Mouse (Mus musculus) hindbrain, embryonic 10.5 days (tissue): ENCODE data around the gene Mcts1. TPM values are rescaled to one million over a fixed set of nuclear protein-coding genes. Genes with fewer than 3 reads are reported as not detected.

ENCODE experiments used
- DNase-seq: peaks from one replicate; pipeline ENCODE4 v3.0.0-alpha.2; 2017; ENCODE audit warnings: low spot score
- H3K27ac ChIP-seq: fragments of 300-500 bp; sonication (generic); 2 replicates; pipeline ENCODE4 v1.5.1; 2016; ENCODE audit warnings: mild to moderate bottlenecking, moderate library complexity
- H3K27me3 ChIP-seq: fragments of 300-500 bp; sonication (generic); 2 replicates; pipeline ENCODE4 v1.6.1; 2016; ENCODE audit warnings: mild to moderate bottlenecking; ENCODE audit not compliant: poor library complexity, insufficient read depth, severe bottlenecking
- H3K36me3 ChIP-seq: fragments of 300-500 bp; sonication (generic); 2 replicates; pipeline ENCODE4 v1.6.1; 2016; ENCODE audit warnings: mild to moderate bottlenecking, moderate library complexity
- H3K4me1 ChIP-seq: fragments of 300-500 bp; sonication (generic); replicated peaks from 2 replicates; pipeline ENCODE4 v1.6.1; 2016; ENCODE audit warnings: mild to moderate bottlenecking
- H3K4me3 ChIP-seq: fragments of 300-500 bp; sonication (generic); 2 replicates; pipeline ENCODE4 v1.5.1; 2016; ENCODE audit warnings: mild to moderate bottlenecking, moderate library complexity
- H3K9me3 ChIP-seq: fragments of 300-500 bp; sonication (generic); 2 replicates; pipeline ENCODE4 v1.6.1; 2016; ENCODE audit warnings: mild to moderate bottlenecking, moderate library complexity
- WGBS: fragments of 180-500 bp; shearing (Covaris S2); methylation state at CpG from one replicate; pipeline ENCODE4 v1.1.7; 2016; 5-methylcytosine and 5-hydroxymethylcytosine counted together
- polyA plus RNA-seq: library from polyadenylated mRNA; unstranded; fragments of >200 nt; fragmentation: Nextera tagmentation; extraction: Ambion mirVana; gene quantifications from 2 replicates; pipeline ENCODE4 v1.2.1, GENCODE M21; 2016

Gene Mcts1
- polyA plus RNA-seq, 1 experiment from 2014 or later = 106 TPM

- 24% methylated on average over 3 of the region's 3 CpGs for WGBS
- DNase-seq = no peak
Measured at GRCm38 (mm10) chrX:38600995-38601369, 604 bp downstream of the Mcts1 start.

GRCm38 (mm10) chrX:38634801-38635637 lies 34.6 kb downstream of the Mcts1 start, which contains the start of gene C1galt1c1:
Gene C1galt1c1 (minus strand): TSS chrX:38635087.
- Histone ChIP-seq H3K4me1 (peaks cover 7% of the 10 kb centered on the region; the same call in 1 of the 2 replicates), H3K9me3 (no peaks in the 10 kb centered on the region), H3K27ac (peak within 1 kb of the TSS; percentile 91), H3K36me3 (peaks cover 9% of the 10 kb centered on the region; the same call in 1 of the 2 replicates), H3K4me3 (peak within 1 kb of the TSS; percentile 58), H3K27me3 (no peaks in the 10 kb centered on the region)
- WGBS = 22% methylated on average over 43 of the region's 43 CpGs
- DNase-seq = peak; percentile 87

More at GRCm38 (mm10) chrX:38600995-38601369, 604 bp downstream of the Mcts1 start:
- Histone ChIP-seq H3K36me3 (no peaks in the 10 kb centered on the region), H3K27ac (peak overlapping the region; percentile 84), H3K9me3 (no peaks in the 10 kb centered on the region), H3K27me3 (no peaks in the 10 kb centered on the region), H3K4me1 (no peaks in the 10 kb centered on the region), H3K4me3 (peak overlapping the region; percentile 60)

GRCm38 (mm10) chrX:38635638-38635931 lies 35.2 kb downstream of the Mcts1 start:
- Histone ChIP-seq H3K9me3 (no peaks in the 10 kb centered on the region), H3K4me1 (peaks cover 7% of the 10 kb centered on the region; the same call in 1 of the 2 replicates), H3K4me3 (peak overlapping the region; percentile 58), H3K36me3 (peaks cover 9% of the 10 kb centered on the region; the same call in 1 of the 2 replicates), H3K27me3 (no peaks in the 10 kb centered on the region), H3K27ac (no peak overlapping the region)
- no peak for DNase-seq

- WGBS = 74% methylated on average over 4 of the region's 4 CpGs
- no peaks in the 10 kb centered on the region for H3K36me3 ChIP-seq
- H3K9me3 ChIP-seq = no peaks in the 10 kb centered on the region
- no peak overlapping the region for H3K4me3 ChIP-seq
- H3K4me1 ChIP-seq = no peaks in the 10 kb centered on the region
- H3K27me3 ChIP-seq = no peaks in the 10 kb centered on the region
- DNase-seq = no peak
- no peak overlapping the region for H3K27ac ChIP-seq
Measured at GRCm38 (mm10) chrX:38641435-38641834, 41.1 kb downstream of the Mcts1 start.

- no peak overlapping the region for H3K4me3 ChIP-seq
- H3K36me3 ChIP-seq = no peaks in the 10 kb centered on the region
- no peaks in the 10 kb centered on the region for H3K27me3 ChIP-seq
- WGBS = 69% methylated on average over 4 of the region's 4 CpGs
- H3K9me3 ChIP-seq = no peaks in the 10 kb centered on the region
- DNase-seq = no peak
- H3K4me1 ChIP-seq = no peaks in the 10 kb centered on the region
- no peak overlapping the region for H3K27ac ChIP-seq
Measured at GRCm38 (mm10) chrX:38642183-38642582, 41.8 kb downstream of the Mcts1 start.

- Histone ChIP-seq H3K27ac (no peak overlapping the region), H3K27me3 (no peaks in the 10 kb centered on the region), H3K36me3 (no peaks in the 10 kb centered on the region), H3K4me1 (no peaks in the 10 kb centered on the region), H3K9me3 (no peaks in the 10 kb centered on the region; the same call in 1 of the 2 replicates), H3K4me3 (no peak overlapping the region)
- WGBS = 70% methylated on average over 9 of the region's 9 CpGs
- no peak for DNase-seq
Measured at GRCm38 (mm10) chrX:38650404-38651039, 50.1 kb downstream of the Mcts1 start.

- Histone ChIP-seq H3K4me1 (no peaks in the 10 kb centered on the region), H3K27ac (no peak overlapping the region), H3K9me3 (no peaks in the 10 kb centered on the region; the same call in 1 of the 2 replicates), H3K36me3 (no peaks in the 10 kb centered on the region), H3K27me3 (no peaks in the 10 kb centered on the region), H3K4me3 (no peak overlapping the region)
- WGBS = 39% methylated on average over 5 of the region's 7 CpGs
- no peak for DNase-seq
Measured at GRCm38 (mm10) chrX:38651167-38651566, 50.8 kb downstream of the Mcts1 start.

- H3K4me3 ChIP-seq = no peak overlapping the region
- no peaks in the 10 kb centered on the region for H3K4me1 ChIP-seq
- H3K27ac ChIP-seq = no peak overlapping the region
- 69% methylated on average over 1 of the region's 1 CpGs for WGBS
- H3K36me3 ChIP-seq = no peaks in the 10 kb centered on the region
- H3K9me3 ChIP-seq = no peaks in the 10 kb centered on the region; the same call in 1 of the 2 replicates
- H3K27me3 ChIP-seq = no peaks in the 10 kb centered on the region
- no peak for DNase-seq
Measured at GRCm38 (mm10) chrX:38653181-38653580, 52.8 kb downstream of the Mcts1 start.

- no peak overlapping the region for H3K27ac ChIP-seq
- no peak for DNase-seq
- 80% methylated on average over 5 of the region's 5 CpGs for WGBS
- H3K36me3 ChIP-seq = no peaks in the 10 kb centered on the region
- H3K4me1 ChIP-seq = no peaks in the 10 kb centered on the region
- H3K4me3 ChIP-seq = no peak overlapping the region
- H3K9me3 ChIP-seq = no peaks in the 10 kb centered on the region; the same call in 1 of the 2 replicates
- no peaks in the 10 kb centered on the region for H3K27me3 ChIP-seq
Measured at GRCm38 (mm10) chrX:38654681-38655080, 54.3 kb downstream of the Mcts1 start.

GRCm38 (mm10) chrX:38656206-38656883 lies 56.0 kb downstream of the Mcts1 start:
- Histone ChIP-seq H3K36me3 (no peaks in the 10 kb centered on the region), H3K4me1 (no peaks in the 10 kb centered on the region), H3K27me3 (no peaks in the 10 kb centered on the region), H3K4me3 (no peak overlapping the region), H3K27ac (no peak overlapping the region), H3K9me3 (no peaks in the 10 kb centered on the region; the same call in 1 of the 2 replicates)
- WGBS = 79% methylated on average over 4 of the region's 4 CpGs
- DNase-seq = no peak
